Mouse (Mus musculus): ENCODE data around the gene Gad2. TPM values are rescaled to one million over a fixed set of nuclear protein-coding genes. Genes with fewer than 3 reads are reported as not detected.
"Not testable (repeated sequence)": the region's sequence is repeated elsewhere in the genome, so short reads cannot be mapped to it uniquely, and the experiment has no call there.

Gene Gad2
- 0.41 TPM in 1 of 2 replicates, not detected in the other for polyA plus RNA-seq (2014; fragmentation: Nextera tagmentation; extraction: Ambion mirVana)

GRCm38 (mm10) chr2:22621828-22622731 lies at the start of gene Gad2:
TSS of gene Gad2 (plus strand) at chr2:22622205.
- no peak within 1 kb of the TSS for H3K9ac ChIP-seq (replicated peaks; ENCODE audit: low read depth, low read length)
- peak within 1 kb of the TSS; percentile 31 for H3K4me3 ChIP-seq (ENCODE audit: low read depth, low read length)
- peaks cover 72% of the 10 kb centered on the region for H3K27me3 ChIP-seq (ENCODE audit: control insufficient read depth, insufficient read depth, low read length)
- H3K36me3 ChIP-seq (ENCODE audit: control insufficient read depth, insufficient read depth, low read length), result no peaks in the 10 kb centered on the region
- H3K4me2 ChIP-seq (replicated peaks; ENCODE audit: low read depth, low read length), result peak within 1 kb of the TSS; percentile 62
- H3K9me3 ChIP-seq (ENCODE audit: control insufficient read depth, low read depth, low read length), result no peaks in the 10 kb centered on the region
- WGBS, result under 1% methylated on average over 55 of the region's 55 CpGs
- H3K4me1 ChIP-seq (ENCODE audit: control insufficient read depth, insufficient read depth, low read length), result peaks cover 7% of the 10 kb centered on the region; the same call in 1 of the 2 replicates
- peak; percentile 82 for ATAC-seq (ENCODE audit: insufficient number of reproducible peaks, insufficient read depth, low FRiP score, low read depth)
- no peak within 1 kb of the TSS for H3K27ac ChIP-seq (ENCODE audit: low read length)

- H3K27ac ChIP-seq (ENCODE audit: low read length); H3K27me3 ChIP-seq (ENCODE audit: control insufficient read depth, insufficient read depth, low read length); H3K9ac ChIP-seq (replicated peaks; ENCODE audit: low read depth, low read length); H3K4me1 ChIP-seq (ENCODE audit: control insufficient read depth, insufficient read depth, low read length); H3K36me3 ChIP-seq (ENCODE audit: control insufficient read depth, insufficient read depth, low read length); H3K4me2 ChIP-seq (replicated peaks; ENCODE audit: low read depth, low read length); H3K9me3 ChIP-seq (ENCODE audit: control insufficient read depth, low read depth, low read length); H3K4me3 ChIP-seq (ENCODE audit: low read depth, low read length): not testable (repeated sequence)
- 84% methylated on average over 14 of the region's 14 CpGs for WGBS
- ATAC-seq (ENCODE audit: insufficient number of reproducible peaks, insufficient read depth, low FRiP score, low read depth), result peak; percentile 84
Measured at GRCm38 (mm10) chr2:22587469-22588169, 34.4 kb upstream of the Gad2 start.

- peak; percentile 40 for ATAC-seq (ENCODE audit: insufficient number of reproducible peaks, insufficient read depth, low FRiP score, low read depth)
- not testable (repeated sequence) for H3K4me3 ChIP-seq (ENCODE audit: low read depth, low read length); H3K4me1 ChIP-seq (ENCODE audit: control insufficient read depth, insufficient read depth, low read length); H3K27me3 ChIP-seq (ENCODE audit: control insufficient read depth, insufficient read depth, low read length); H3K36me3 ChIP-seq (ENCODE audit: control insufficient read depth, insufficient read depth, low read length); H3K9ac ChIP-seq (replicated peaks; ENCODE audit: low read depth, low read length); H3K4me2 ChIP-seq (replicated peaks; ENCODE audit: low read depth, low read length); H3K27ac ChIP-seq (ENCODE audit: low read length); H3K9me3 ChIP-seq (ENCODE audit: control insufficient read depth, low read depth, low read length)
- WGBS, result 83% methylated on average over 5 of the region's 5 CpGs
Measured at GRCm38 (mm10) chr2:22588170-22588541, 33.8 kb upstream of the Gad2 start.

GRCm38 (mm10) chr2:22588673-22589381 lies 33.2 kb upstream of the Gad2 start:
- 67% methylated on average over 12 of the region's 12 CpGs for WGBS

GRCm38 (mm10) chr2:22589382-22590205 lies 32.4 kb upstream of the Gad2 start:
- not testable (repeated sequence) for H3K9me3 ChIP-seq (ENCODE audit: control insufficient read depth, low read depth, low read length); H3K36me3 ChIP-seq (ENCODE audit: control insufficient read depth, insufficient read depth, low read length); H3K27ac ChIP-seq (ENCODE audit: low read length); H3K27me3 ChIP-seq (ENCODE audit: control insufficient read depth, insufficient read depth, low read length); H3K4me1 ChIP-seq (ENCODE audit: control insufficient read depth, insufficient read depth, low read length); H3K4me2 ChIP-seq (replicated peaks; ENCODE audit: low read depth, low read length); H3K9ac ChIP-seq (replicated peaks; ENCODE audit: low read depth, low read length); H3K4me3 ChIP-seq (ENCODE audit: low read depth, low read length)
- peak; percentile 90 for ATAC-seq (ENCODE audit: insufficient number of reproducible peaks, insufficient read depth, low FRiP score, low read depth)
- 84% methylated on average over 16 of the region's 17 CpGs for WGBS

More at GRCm38 (mm10) chr2:22588673-22589381, 33.2 kb upstream of the Gad2 start:
- H3K36me3 ChIP-seq (ENCODE audit: control insufficient read depth, insufficient read depth, low read length); H3K9ac ChIP-seq (replicated peaks; ENCODE audit: low read depth, low read length); H3K4me1 ChIP-seq (ENCODE audit: control insufficient read depth, insufficient read depth, low read length); H3K9me3 ChIP-seq (ENCODE audit: control insufficient read depth, low read depth, low read length); H3K27ac ChIP-seq (ENCODE audit: low read length); H3K4me3 ChIP-seq (ENCODE audit: low read depth, low read length); H3K4me2 ChIP-seq (replicated peaks; ENCODE audit: low read depth, low read length); H3K27me3 ChIP-seq (ENCODE audit: control insufficient read depth, insufficient read depth, low read length): not testable (repeated sequence)
- peak; percentile 93 for ATAC-seq (ENCODE audit: insufficient number of reproducible peaks, insufficient read depth, low FRiP score, low read depth)

GRCm38 (mm10) chr2:22590206-22590490 lies 31.9 kb upstream of the Gad2 start:
- H3K27ac ChIP-seq (ENCODE audit: low read length), result no peak overlapping the region
- no peak overlapping the region for H3K4me3 ChIP-seq (ENCODE audit: low read depth, low read length)
- H3K36me3 ChIP-seq (ENCODE audit: control insufficient read depth, insufficient read depth, low read length), result no peaks in the 10 kb centered on the region
- H3K4me1 ChIP-seq (ENCODE audit: control insufficient read depth, insufficient read depth, low read length), result no peaks in the 10 kb centered on the region
- no peak overlapping the region for H3K4me2 ChIP-seq (replicated peaks; ENCODE audit: low read depth, low read length)
- H3K9me3 ChIP-seq (ENCODE audit: control insufficient read depth, low read depth, low read length), result no peaks in the 10 kb centered on the region
- no peaks in the 10 kb centered on the region for H3K27me3 ChIP-seq (ENCODE audit: control insufficient read depth, insufficient read depth, low read length)
- ATAC-seq (ENCODE audit: insufficient number of reproducible peaks, insufficient read depth, low FRiP score, low read depth), result no peak
- H3K9ac ChIP-seq (replicated peaks; ENCODE audit: low read depth, low read length), result no peak overlapping the region

GRCm38 (mm10) chr2:22617951-22618350 lies 4.1 kb upstream of the Gad2 start:
- Histone ChIP-seq H3K4me2 (replicated peaks; ENCODE audit: low read depth, low read length) (no peak overlapping the region), H3K36me3 (ENCODE audit: control insufficient read depth, insufficient read depth, low read length) (no peaks in the 10 kb centered on the region), H3K4me3 (ENCODE audit: low read depth, low read length) (no peak overlapping the region), H3K9me3 (ENCODE audit: control insufficient read depth, low read depth, low read length) (no peaks in the 10 kb centered on the region), H3K27ac (ENCODE audit: low read length) (no peak overlapping the region), H3K4me1 (ENCODE audit: control insufficient read depth, insufficient read depth, low read length) (0 out of 2 replicates have a peak, but pooled peaks cover 4% of the 10 kb centered on the region), H3K27me3 (ENCODE audit: control insufficient read depth, insufficient read depth, low read length) (peaks cover 42% of the 10 kb centered on the region), H3K9ac (replicated peaks; ENCODE audit: low read depth, low read length) (no peak overlapping the region)
- ATAC-seq (ENCODE audit: insufficient number of reproducible peaks, insufficient read depth, low FRiP score, low read depth), result no peak
- WGBS, result 6% methylated on average over 9 of the region's 9 CpGs

- no peak overlapping the region for H3K27ac ChIP-seq (ENCODE audit: low read length)
- no peak overlapping the region for H3K4me2 ChIP-seq (replicated peaks; ENCODE audit: low read depth, low read length)
- H3K9me3 ChIP-seq (ENCODE audit: control insufficient read depth, low read depth, low read length), result no peaks in the 10 kb centered on the region
- peaks cover 55% of the 10 kb centered on the region for H3K27me3 ChIP-seq (ENCODE audit: control insufficient read depth, insufficient read depth, low read length)
- H3K4me1 ChIP-seq (ENCODE audit: control insufficient read depth, insufficient read depth, low read length), result peaks cover 7% of the 10 kb centered on the region; the same call in 1 of the 2 replicates
- 4% methylated on average over 12 of the region's 12 CpGs for WGBS
- H3K9ac ChIP-seq (replicated peaks; ENCODE audit: low read depth, low read length), result no peak overlapping the region
- no peaks in the 10 kb centered on the region for H3K36me3 ChIP-seq (ENCODE audit: control insufficient read depth, insufficient read depth, low read length)
- no peak for ATAC-seq (ENCODE audit: insufficient number of reproducible peaks, insufficient read depth, low FRiP score, low read depth)
- H3K4me3 ChIP-seq (ENCODE audit: low read depth, low read length), result no peak overlapping the region
Measured at GRCm38 (mm10) chr2:22619416-22619815, 2.6 kb upstream of the Gad2 start.
